Mouse (Mus musculus): Measurements from ENCODE around the gene Ipo7. TPM values are rescaled to one million over a fixed set of nuclear protein-coding genes. Genes with fewer than 3 reads are reported as not detected.
"Not testable (repeated sequence)": the region's sequence is repeated elsewhere in the genome, so short reads cannot be mapped to it uniquely, and the experiment has no call there.

Ipo7 gene
- polyA plus RNA-seq, 1 experiment from 2014 or later = 22.9 TPM

DNA sequence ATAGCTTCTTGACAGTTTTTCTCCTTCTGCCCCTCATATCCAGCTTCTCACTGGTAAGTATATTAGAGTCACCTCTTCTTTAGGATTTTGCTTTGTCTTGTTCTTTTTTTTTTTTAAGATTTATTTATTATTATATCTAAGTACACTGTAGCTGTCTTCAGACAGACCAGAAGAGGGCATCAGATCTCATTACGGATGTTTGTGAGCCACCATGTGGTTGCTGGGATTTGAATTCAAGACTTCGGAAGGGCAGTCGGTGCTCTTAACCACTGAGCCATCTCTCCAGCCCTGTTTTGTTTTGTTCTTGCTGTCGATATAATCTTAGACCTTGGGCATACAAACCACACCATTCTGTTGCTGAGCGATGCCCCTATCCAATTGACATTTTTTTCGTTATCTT lies 31.3 kb upstream of the Ipo7 start, which contains the start of gene Tmem41b:
Gene Tmem41b, minus strand, starts transcription at position 155 of the 400 bp plus-strand sequence.
- 40% methylated on average over 6 of the region's 6 CpGs for WGBS
- H3K4me1 ChIP-seq (ENCODE audit: control insufficient read depth, insufficient read depth, low read length); ATAC-seq (ENCODE audit: low read depth); H3K27me3 ChIP-seq (replicated peaks; ENCODE audit: control insufficient read depth, insufficient read depth, low read length); DNase-seq (ENCODE audit: low spot score); H3K9me3 ChIP-seq (ENCODE audit: control insufficient read depth, low read length); H3K36me3 ChIP-seq (ENCODE audit: control insufficient read depth, insufficient read depth, low read length): not testable (repeated sequence)
- peak within 1 kb of the TSS; percentile 59 for H3K4me2 ChIP-seq (ENCODE audit: low read depth, low read length)
- H3K9ac ChIP-seq (ENCODE audit: low read depth, low read length) = peak within 1 kb of the TSS; percentile 73
- H3K4me3 ChIP-seq (ENCODE audit: low read depth, low read length) = peak within 1 kb of the TSS; percentile 52
- H3K27ac ChIP-seq (replicated peaks; ENCODE audit: low read depth, low read length) = peak within 1 kb of the TSS; percentile 89

DNA sequence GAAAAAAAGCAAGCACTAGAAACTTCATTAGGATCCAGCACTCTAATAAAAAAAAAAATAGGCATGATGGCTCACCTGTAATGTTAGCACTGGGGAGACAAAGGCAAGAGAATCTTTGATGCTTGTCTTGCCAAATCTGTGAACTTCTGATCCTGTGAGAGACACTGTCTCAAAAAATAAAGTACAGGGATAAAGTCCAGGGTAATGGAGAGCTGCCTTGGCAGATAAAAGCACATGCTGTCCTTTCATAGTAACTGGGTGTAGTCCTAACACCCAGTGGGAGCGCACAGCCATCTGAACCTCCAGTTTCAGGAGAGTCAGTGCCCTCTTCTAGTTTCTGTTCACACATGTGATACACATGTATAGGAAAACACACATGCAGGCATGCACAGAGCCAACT lies 26.8 kb upstream of the Ipo7 start:
- no peaks in the 10 kb centered on the region for H3K9me3 ChIP-seq (ENCODE audit: control insufficient read depth, low read length)
- H3K27ac ChIP-seq (replicated peaks; ENCODE audit: low read depth, low read length) = no peak overlapping the region
- no peak for DNase-seq (ENCODE audit: low spot score)
- no peak for ATAC-seq (ENCODE audit: low read depth)
- no peaks in the 10 kb centered on the region for H3K36me3 ChIP-seq (ENCODE audit: control insufficient read depth, insufficient read depth, low read length)
- no peak overlapping the region for H3K4me3 ChIP-seq (ENCODE audit: low read depth, low read length)
- no peak overlapping the region for H3K4me2 ChIP-seq (ENCODE audit: low read depth, low read length)
- no peaks in the 10 kb centered on the region for H3K27me3 ChIP-seq (replicated peaks; ENCODE audit: control insufficient read depth, insufficient read depth, low read length)
- WGBS = 86% methylated on average over 1 of the region's 1 CpGs
- H3K9ac ChIP-seq (ENCODE audit: low read depth, low read length) = no peak overlapping the region
- H3K4me1 ChIP-seq (ENCODE audit: control insufficient read depth, insufficient read depth, low read length) = no peaks in the 10 kb centered on the region

DNA sequence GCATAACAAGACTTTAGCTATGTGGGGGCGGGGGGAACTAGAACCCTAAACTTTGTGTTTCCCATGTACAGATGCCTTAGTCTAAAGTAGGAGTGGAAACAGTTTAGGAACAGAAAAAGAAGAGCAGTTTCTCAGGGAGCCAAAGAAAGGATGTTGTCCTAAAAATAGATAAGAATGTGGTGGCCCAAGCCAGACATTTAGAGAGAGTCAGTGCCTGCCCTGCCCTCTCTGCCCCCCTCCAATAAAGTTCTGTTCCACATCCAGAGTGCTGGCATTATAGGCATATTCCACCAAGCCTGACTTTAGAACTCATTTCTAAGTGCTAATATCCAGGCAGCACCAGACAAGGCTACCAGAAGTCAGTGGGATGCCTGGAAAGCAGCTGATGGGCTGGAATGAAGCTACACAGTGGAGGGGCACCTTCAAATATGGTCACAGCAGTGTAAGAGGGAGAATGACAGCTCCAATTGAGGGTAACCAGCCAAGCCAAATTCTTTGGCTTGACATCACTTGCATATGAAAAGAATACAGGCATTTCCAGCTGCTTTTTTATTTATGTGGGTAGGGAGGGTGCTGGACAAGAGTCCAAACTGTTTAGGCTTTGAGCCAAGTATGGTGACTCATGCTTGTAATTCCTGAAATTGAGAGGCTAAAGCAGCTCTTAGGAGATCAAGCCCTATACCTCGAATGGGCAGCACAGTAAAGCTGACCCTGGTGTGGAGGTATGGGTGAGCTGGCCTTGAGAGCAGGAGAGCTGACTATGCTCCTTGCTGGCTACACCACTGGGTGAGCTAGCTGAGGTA lies 24.7 kb upstream of the Ipo7 start:
- no peak overlapping the region for H3K4me3 ChIP-seq (ENCODE audit: low read depth, low read length)
- 48% methylated on average over 2 of the region's 2 CpGs for WGBS
- H3K27ac ChIP-seq (replicated peaks; ENCODE audit: low read depth, low read length) = no peak overlapping the region; the same call in 1 of the 2 replicates
- H3K27me3 ChIP-seq (replicated peaks; ENCODE audit: control insufficient read depth, insufficient read depth, low read length) = no peaks in the 10 kb centered on the region
- no peaks in the 10 kb centered on the region for H3K4me1 ChIP-seq (ENCODE audit: control insufficient read depth, insufficient read depth, low read length)
- H3K36me3 ChIP-seq (ENCODE audit: control insufficient read depth, insufficient read depth, low read length) = no peaks in the 10 kb centered on the region
- ATAC-seq (ENCODE audit: low read depth) (peak; percentile 88), DNase-seq (ENCODE audit: low spot score) (peak; percentile 80)
- H3K9ac ChIP-seq (ENCODE audit: low read depth, low read length) = no peak overlapping the region
- no peak overlapping the region for H3K4me2 ChIP-seq (ENCODE audit: low read depth, low read length)
- H3K9me3 ChIP-seq (ENCODE audit: control insufficient read depth, low read length) = no peaks in the 10 kb centered on the region

DNA sequence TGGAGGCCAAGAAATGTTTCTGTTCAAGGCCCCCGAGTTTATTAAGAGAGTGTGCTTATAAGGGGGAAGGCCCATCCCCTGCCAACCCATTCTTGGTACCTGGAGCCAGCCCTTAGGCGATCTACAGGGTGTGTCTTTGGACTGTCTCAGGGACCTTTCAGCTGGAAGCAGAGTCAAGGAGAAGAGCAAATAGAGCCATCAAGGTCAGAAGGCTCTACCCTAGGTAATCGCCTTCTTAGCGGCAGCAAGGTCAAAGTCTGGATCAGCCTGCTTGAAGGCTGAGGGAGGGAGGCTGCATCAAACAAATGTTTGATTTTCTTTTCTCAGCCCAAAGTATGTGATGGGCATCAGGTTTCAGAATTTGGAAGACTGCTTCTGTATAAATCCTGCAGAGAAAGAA lies 19.7 kb upstream of the Ipo7 start:
- Histone ChIP-seq H3K4me1 (ENCODE audit: control insufficient read depth, insufficient read depth, low read length) (no peaks in the 10 kb centered on the region), H3K9ac (ENCODE audit: low read depth, low read length) (no peak overlapping the region), H3K36me3 (ENCODE audit: control insufficient read depth, insufficient read depth, low read length) (no peaks in the 10 kb centered on the region), H3K27me3 (replicated peaks; ENCODE audit: control insufficient read depth, insufficient read depth, low read length) (no peaks in the 10 kb centered on the region), H3K27ac (replicated peaks; ENCODE audit: low read depth, low read length) (no peak overlapping the region), H3K4me2 (ENCODE audit: low read depth, low read length) (no peak overlapping the region), H3K4me3 (ENCODE audit: low read depth, low read length) (no peak overlapping the region), H3K9me3 (ENCODE audit: control insufficient read depth, low read length) (no peaks in the 10 kb centered on the region)
- ATAC-seq (ENCODE audit: low read depth) (no peak), DNase-seq (ENCODE audit: low spot score) (no peak)
- WGBS = 66% methylated on average over 4 of the region's 4 CpGs

DNA sequence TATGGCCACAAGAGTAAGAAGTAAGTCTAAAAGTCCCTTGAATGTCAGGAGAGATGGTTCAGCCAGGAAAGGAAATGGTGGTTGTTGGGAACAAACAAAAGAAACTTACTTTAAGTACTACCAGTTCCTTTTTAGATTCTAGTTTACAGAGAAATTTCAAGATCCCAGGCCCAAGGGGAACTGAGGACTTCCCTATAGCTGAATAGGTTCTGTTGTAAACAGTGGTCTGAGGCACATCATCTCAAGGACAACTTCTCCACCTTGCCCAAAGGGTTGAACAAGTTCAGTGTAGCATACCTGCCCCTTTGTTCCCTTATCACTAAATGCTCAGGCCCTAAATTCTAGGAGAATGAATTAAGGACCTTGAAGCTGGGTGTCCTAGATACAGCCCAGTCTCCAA lies 16.0 kb upstream of the Ipo7 start:
- DNase-seq (ENCODE audit: low spot score) = no peak
- no peak overlapping the region for H3K9ac ChIP-seq (ENCODE audit: low read depth, low read length)
- no peak overlapping the region for H3K27ac ChIP-seq (replicated peaks; ENCODE audit: low read depth, low read length)
- H3K9me3 ChIP-seq (ENCODE audit: control insufficient read depth, low read length) = no peaks in the 10 kb centered on the region
- H3K4me1 ChIP-seq (ENCODE audit: control insufficient read depth, insufficient read depth, low read length) = no peaks in the 10 kb centered on the region
- H3K4me2 ChIP-seq (ENCODE audit: low read depth, low read length) = no peak overlapping the region
- no peaks in the 10 kb centered on the region for H3K27me3 ChIP-seq (replicated peaks; ENCODE audit: control insufficient read depth, insufficient read depth, low read length)
- no peak for ATAC-seq (ENCODE audit: low read depth)
- H3K36me3 ChIP-seq (ENCODE audit: control insufficient read depth, insufficient read depth, low read length) = no peaks in the 10 kb centered on the region
- H3K4me3 ChIP-seq (ENCODE audit: low read depth, low read length) = no peak overlapping the region

DNA sequence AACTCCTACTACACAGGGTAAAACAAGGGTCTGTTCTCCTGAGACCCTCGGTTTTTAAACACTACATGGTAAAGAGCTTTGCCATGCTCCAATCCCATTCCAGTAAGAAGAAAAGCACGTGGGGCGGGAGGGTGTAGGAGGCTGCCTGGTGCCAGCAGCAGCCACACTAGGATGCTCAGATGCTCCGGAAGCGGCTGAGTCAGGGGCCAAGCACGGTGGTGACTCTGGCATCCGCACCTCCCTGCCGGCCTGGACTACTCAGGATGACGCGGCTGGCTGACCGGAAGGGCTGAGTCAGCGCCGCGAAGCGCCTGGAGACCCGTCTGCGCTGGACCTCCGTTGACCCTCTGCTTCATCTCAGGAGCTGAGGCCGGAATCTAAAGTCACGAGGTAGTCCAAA lies 15.1 kb upstream of the Ipo7 start:
- Histone ChIP-seq H3K4me1 (ENCODE audit: control insufficient read depth, insufficient read depth, low read length) (no peaks in the 10 kb centered on the region), H3K4me2 (ENCODE audit: low read depth, low read length) (peak overlapping the region; percentile 33), H3K36me3 (ENCODE audit: control insufficient read depth, insufficient read depth, low read length) (no peaks in the 10 kb centered on the region), H3K27ac (replicated peaks; ENCODE audit: low read depth, low read length) (no peak overlapping the region), H3K4me3 (ENCODE audit: low read depth, low read length) (no peak overlapping the region), H3K9me3 (ENCODE audit: control insufficient read depth, low read length) (no peaks in the 10 kb centered on the region), H3K9ac (ENCODE audit: low read depth, low read length) (no peak overlapping the region), H3K27me3 (replicated peaks; ENCODE audit: control insufficient read depth, insufficient read depth, low read length) (no peaks in the 10 kb centered on the region)
- DNase-seq (ENCODE audit: low spot score) (peak; percentile 30), ATAC-seq (ENCODE audit: low read depth) (no peak; the same call in 1 of the 2 replicates)
- 14% methylated on average over 20 of the region's 20 CpGs for WGBS

DNA sequence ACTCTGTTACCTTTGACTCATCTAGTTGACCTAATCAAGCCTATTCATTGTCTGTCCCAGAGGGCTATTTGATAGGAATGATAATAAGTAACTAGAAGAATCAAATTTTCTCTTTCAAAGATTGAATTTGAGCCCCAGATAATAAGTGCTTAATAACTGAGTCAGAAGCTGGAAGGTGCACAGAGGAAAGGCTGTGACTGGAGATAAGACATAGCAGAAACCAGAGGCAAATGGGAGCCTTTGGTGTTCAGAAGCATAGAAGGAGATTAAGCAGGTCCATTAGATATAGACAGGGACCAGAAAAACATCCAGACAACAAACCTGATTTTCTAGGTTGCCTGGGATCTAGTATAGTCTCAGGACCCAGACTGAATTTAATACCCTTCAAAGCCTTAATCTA lies 12.1 kb upstream of the Ipo7 start:
- Histone ChIP-seq H3K9ac (ENCODE audit: low read depth, low read length) (no peak overlapping the region), H3K27me3 (replicated peaks; ENCODE audit: control insufficient read depth, insufficient read depth, low read length) (no peaks in the 10 kb centered on the region), H3K9me3 (ENCODE audit: control insufficient read depth, low read length) (no peaks in the 10 kb centered on the region), H3K36me3 (ENCODE audit: control insufficient read depth, insufficient read depth, low read length) (no peaks in the 10 kb centered on the region), H3K27ac (replicated peaks; ENCODE audit: low read depth, low read length) (no peak overlapping the region), H3K4me3 (ENCODE audit: low read depth, low read length) (no peak overlapping the region), H3K4me2 (ENCODE audit: low read depth, low read length) (no peak overlapping the region), H3K4me1 (ENCODE audit: control insufficient read depth, insufficient read depth, low read length) (no peaks in the 10 kb centered on the region)
- DNase-seq (ENCODE audit: low spot score) (no peak), ATAC-seq (ENCODE audit: low read depth) (no peak)

DNA sequence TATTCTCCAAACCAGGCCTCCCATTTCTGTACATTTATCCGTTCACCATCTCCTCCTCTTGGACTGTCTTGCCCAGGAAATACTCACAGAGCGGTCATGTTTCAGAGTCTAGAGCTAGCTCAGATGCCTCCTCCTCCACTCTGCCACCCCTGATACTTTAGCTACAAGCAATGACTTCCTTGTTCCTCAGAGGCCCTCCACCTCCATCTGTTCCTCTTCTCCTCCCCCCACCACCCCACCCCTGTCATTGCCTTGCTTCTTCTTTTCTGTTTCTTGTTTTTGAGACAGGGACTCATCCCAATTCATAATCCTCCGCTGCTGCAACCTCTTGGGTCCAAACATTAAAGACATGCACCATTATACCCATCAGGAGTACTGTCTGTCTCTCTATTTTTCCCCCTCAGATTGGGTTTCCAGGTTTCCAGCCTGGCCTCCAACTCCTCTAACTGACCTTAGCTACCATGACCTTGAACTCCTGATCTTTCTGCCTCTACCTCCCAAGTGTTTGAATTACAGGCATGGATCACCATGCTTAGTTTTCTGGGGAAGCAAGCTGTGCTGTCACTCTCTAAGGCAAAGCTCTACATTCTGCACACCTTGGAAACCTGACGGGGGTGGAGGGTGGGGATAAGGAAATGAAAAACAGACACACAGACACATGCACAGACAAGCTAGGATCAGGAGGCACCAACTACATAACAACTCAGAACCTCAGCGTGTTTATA lies 11.4 kb upstream of the Ipo7 start:
- Histone ChIP-seq H3K4me1 (ENCODE audit: control insufficient read depth, insufficient read depth, low read length) (no peaks in the 10 kb centered on the region), H3K4me2 (ENCODE audit: low read depth, low read length) (no peak overlapping the region), H3K27me3 (replicated peaks; ENCODE audit: control insufficient read depth, insufficient read depth, low read length) (no peaks in the 10 kb centered on the region), H3K4me3 (ENCODE audit: low read depth, low read length) (no peak overlapping the region), H3K27ac (replicated peaks; ENCODE audit: low read depth, low read length) (no peak overlapping the region), H3K9me3 (ENCODE audit: control insufficient read depth, low read length) (no peaks in the 10 kb centered on the region), H3K9ac (ENCODE audit: low read depth, low read length) (no peak overlapping the region), H3K36me3 (ENCODE audit: control insufficient read depth, insufficient read depth, low read length) (no peaks in the 10 kb centered on the region)
- DNase-seq (ENCODE audit: low spot score) = no peak
- ATAC-seq (ENCODE audit: low read depth) = no peak
- 63% methylated on average over 5 of the region's 5 CpGs for WGBS
